Mouse (Mus musculus) thymus, adult 2 months (tissue): ENCODE results near the gene Plcd3.

Source experiments
- CTCF ChIP-seq: fragments of 200-500 bp; IDR thresholded peaks from 2 replicates; pipeline ENCODE4 v1.5.1; 2012; ENCODE audit warnings: mild to moderate bottlenecking, control low read depth, low read length, moderate library complexity, borderline replicate concordance; ENCODE audit not compliant: control insufficient read depth, poor library complexity, insufficient read depth; ENCODE audit errors: extremely low read depth
- POLR2A ChIP-seq: fragments of 200-500 bp; IDR thresholded peaks from 2 replicates; pipeline ENCODE4 v1.6.1; 2012; ENCODE audit warnings: mild to moderate bottlenecking, low read length, control low read depth, moderate library complexity; ENCODE audit not compliant: control insufficient read depth, poor library complexity, insufficient read depth; ENCODE audit errors: extremely low read depth

DNA sequence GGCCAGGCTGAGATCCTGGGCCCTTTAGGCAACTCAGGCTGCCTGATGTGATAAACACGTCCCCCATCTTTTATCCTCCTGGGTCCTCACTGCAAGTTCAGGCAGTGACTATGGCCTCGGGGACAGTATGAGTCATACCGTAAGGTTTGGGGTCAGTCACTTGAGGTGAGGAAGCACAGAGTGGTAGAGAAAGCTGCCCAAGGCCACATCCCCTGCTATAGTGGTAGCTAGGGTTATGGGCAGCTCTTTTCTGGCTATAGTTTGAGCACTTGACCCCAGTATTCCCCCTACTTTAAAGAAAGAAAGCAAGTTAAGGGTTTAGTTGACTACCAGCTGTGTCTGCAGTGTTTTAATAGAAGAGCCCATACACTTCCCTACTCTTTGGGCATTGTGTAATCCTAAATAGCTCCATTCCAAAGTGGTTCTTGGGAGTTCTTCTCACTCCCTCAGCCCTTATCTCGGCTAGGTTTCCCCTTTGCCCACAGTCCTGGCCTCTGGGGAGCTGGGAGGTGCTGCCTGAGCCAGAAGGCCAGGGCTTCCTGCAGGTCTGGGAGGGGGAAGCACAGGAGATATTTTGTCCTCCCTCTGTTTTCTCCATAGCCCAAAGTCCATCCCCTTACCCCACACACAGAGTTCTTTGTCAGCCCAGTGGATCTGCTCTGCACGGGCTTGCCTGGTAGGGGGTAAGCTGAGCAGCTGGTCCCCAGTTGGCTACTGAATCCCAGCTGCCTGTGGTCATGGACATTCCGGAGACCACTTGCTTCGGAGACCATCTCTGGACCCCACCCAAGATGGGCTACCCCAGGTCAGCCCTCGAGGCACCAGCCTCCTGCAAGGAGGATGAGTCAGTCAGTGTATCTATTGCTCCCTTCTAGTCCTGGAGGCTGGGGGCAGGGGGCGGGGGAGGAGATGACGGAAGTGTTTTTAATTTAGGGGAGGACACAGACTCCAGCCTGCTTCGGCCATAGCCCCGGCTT is 43.1 kb upstream of the Plcd3 start:
- no peak for TF ChIP-seq CTCF
- no peak for TF ChIP-seq POLR2A
